Mouse (Mus musculus) ES-Bruce4 (cell line): ENCODE data around the gene Gfer.

Source experiments
- CTCF ChIP-seq: IDR thresholded peaks from one replicate; pipeline ENCODE4 v1.8.1; 2011; ENCODE audit warnings: low read depth, low read length
- POLR2A ChIP-seq: IDR thresholded peaks from one replicate; pipeline ENCODE4 v1.8.1; 2011; ENCODE audit warnings: low read length; ENCODE audit not compliant: insufficient read depth

DNA sequence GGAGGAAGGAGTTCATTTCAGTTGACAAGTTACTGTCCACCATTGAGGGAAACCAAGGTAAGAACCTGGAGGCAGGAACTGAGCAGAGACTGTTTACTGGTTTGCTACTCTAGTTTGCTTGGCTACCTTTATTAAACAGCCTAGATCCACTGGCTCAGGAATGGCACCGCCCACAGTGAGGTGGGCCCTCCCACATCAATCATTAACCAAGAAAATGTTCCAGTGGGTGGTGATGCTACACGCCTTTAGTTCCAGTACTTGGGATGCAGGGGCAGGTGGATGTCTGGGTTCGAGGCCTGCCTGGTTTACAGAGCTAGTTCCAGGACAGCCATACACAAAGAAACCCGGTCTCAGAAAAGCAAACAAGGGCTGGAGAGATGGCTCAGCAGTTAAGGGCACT lies 42.3 kb upstream of the Gfer start:
- no peak for TF ChIP-seq POLR2A
- TF ChIP-seq CTCF, result no peak
